Mouse (Mus musculus) frontal cortex, adult (tissue): ENCODE measurements around the gene Rab17.

Experiments
- ATAC-seq: cut with Nextera tagmentation; 2 replicates; pipeline ENCODE4 v1.9.2; 2017; ENCODE audit warnings: mild to moderate bottlenecking, moderate library complexity, mixed read lengths; ENCODE audit not compliant: low TSS enrichment

Gene Rab17

GRCm38 (mm10) chr1:90969347-90969784, at the start of gene Rab17:
Gene Rab17 (minus strand): TSS chr1:90969661.
- ATAC-seq: no peak

GRCm38 (mm10) chr1:91017111-91017758, 47.8 kb upstream of the Rab17 start:
- peak; percentile 73 for ATAC-seq

- ATAC-seq: no peak
Observed at GRCm38 (mm10) chr1:91015571-91015970, 46.1 kb upstream of the Rab17 start.

GRCm38 (mm10) chr1:91013803-91014202, 44.3 kb upstream of the Rab17 start:
- no peak for ATAC-seq

DNA sequence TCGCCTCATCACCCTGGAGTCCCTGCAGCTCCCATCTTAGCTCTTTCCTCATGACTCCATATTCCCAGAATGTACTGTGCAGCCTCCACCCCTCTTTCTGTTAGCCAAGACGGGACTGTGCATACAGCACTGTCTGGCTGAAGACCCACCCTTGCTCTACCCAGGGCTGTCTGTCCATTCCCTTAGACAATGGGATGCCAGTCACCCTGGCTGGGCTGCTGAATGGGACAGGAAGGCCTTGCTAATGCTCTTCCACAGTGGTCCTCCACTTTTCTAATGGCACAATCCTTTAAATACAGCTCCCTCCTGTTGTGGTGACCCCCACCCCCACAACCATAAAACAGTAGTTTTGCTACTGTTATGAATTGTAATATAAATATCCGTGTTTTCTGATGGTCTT, 41.9 kb upstream of the Rab17 start:
- ATAC-seq: no peak

DNA sequence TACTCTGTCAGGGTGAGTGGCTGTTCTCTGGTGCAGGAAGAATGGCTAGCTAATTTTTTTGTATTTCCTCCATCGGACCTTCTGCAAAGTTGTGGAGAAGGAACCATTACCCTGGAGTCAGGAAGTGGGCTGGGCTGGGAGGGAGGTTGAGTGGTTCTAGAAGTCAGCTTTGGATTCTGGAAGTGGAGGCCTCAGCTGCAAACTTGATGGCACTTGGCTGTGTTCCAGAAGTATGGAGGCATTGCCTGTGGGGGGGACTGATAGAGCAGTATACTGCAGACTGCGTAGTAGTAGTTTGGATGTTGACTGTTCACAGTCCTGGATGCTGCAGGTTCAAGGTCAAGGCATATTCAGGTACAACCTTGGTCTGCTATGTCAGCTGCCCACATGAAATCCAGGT, 41.3 kb upstream of the Rab17 start:
- ATAC-seq: no peak

GRCm38 (mm10) chr1:91010216-91010615, 40.8 kb upstream of the Rab17 start:
- ATAC-seq: no peak

- ATAC-seq: no peak
Observed at GRCm38 (mm10) chr1:91009266-91009665, 39.8 kb upstream of the Rab17 start.

- ATAC-seq: no peak
Observed at GRCm38 (mm10) chr1:91008746-91009145, 39.3 kb upstream of the Rab17 start.

GRCm38 (mm10) chr1:91008147-91008682, 38.8 kb upstream of the Rab17 start:
- ATAC-seq: no peak

DNA sequence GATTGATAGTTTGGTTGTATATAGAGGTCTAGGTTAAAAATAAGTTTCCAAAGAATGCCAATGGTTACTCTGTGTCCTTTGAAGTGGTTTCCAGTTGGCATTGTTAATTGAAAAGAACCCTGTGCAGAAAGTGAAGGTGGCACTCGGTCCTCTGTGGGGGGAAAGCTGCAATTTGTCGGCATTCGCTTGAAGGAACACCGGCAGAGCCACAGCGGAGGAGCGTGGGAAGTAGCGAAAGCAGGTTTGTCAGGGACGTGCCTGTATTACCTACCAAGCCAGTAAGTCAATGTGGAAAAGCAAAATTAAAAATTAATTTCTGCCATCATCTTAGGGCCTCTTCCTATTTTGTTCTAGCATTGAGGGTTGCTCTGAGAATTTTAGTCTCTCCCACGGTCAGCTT, 37.2 kb upstream of the Rab17 start:
- ATAC-seq: no peak

DNA sequence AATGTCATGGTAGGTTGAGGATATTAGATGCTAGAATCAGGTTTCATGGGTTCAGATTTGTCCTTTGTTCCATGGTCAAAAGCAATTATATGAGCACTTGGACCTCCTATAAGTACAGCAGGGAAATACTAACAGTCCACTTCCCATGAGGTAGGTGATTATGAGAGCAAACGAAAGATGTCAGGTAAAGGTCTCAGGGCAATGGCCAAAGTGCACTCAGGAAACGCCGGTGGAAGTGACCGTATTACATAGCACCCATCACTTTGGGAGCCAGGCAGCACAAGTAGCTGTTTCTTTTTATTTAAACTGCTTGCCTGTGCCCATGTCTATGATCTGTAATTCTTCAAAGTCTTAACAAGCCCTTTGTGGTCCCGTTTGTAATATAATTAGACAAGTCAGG, 36.6 kb upstream of the Rab17 start:
- no peak for ATAC-seq

GRCm38 (mm10) chr1:91003522-91004253, 34.2 kb upstream of the Rab17 start:
- ATAC-seq: no peak

- no peak for ATAC-seq
Observed at GRCm38 (mm10) chr1:91002641-91003040, 33.2 kb upstream of the Rab17 start.

DNA sequence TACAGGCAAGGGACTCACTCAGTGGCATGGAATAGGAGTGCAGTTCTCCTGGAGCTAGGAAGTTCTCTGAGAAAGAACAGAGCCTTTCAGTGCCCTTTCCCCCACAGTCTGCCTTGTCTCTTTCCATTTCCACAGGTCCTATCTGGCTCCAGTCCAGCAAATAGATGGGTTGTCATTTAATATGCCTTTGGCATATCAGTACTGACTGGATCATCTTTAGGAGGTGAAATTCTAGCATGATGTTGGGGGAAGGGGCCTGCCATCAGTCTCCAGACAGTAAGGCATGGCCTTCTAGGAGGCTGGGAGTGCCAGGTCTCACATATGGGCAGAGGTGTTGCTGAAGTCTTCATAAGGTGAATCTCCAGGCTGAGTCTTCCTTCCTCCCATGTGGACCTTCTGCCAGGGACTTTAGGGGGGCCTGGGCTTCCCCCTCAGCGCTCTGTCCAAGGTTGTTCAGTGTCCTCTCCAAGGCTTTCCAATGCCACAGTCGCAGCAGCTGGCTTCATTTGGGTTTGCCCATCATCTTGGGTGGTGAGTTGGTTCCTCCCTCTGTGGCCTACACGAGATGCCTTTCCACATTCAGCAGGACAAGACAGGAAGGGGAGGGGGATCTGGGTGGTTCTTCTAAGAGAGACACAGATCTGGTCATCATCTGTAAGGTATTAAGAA, 32.5 kb upstream of the Rab17 start:
- no peak for ATAC-seq

DNA sequence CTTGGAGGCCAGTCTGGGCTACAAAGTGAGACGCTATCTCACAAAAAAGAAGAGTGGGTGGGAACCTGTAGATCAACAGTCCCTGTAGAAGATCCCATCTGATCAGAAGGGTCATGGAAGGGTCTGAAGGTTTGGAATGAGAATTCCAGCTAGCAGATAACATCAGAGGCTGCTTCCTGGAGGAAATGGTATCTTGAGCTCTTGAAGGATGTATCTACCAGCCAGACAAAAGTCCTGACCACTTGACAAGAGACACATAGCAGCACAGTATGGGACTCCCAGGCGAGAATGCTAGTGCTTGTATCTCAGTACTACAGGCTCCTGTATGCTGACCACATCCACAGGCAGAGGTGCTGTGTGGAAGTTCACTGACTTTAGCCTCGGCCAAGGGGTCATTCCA, 31.6 kb upstream of the Rab17 start:
- ATAC-seq: no peak

- no peak for ATAC-seq
Observed at GRCm38 (mm10) chr1:90999911-91000601, 30.6 kb upstream of the Rab17 start.

GRCm38 (mm10) chr1:90998891-90999611, 29.6 kb upstream of the Rab17 start:
- ATAC-seq: no peak; the same call in 1 of the 2 replicates

GRCm38 (mm10) chr1:90998268-90998890, 28.9 kb upstream of the Rab17 start, which contains the start of gene Lrrfip1:
Gene Lrrfip1 (plus strand): TSS chr1:90998737.
- peak; percentile 91 for ATAC-seq

- ATAC-seq: no peak
Observed at GRCm38 (mm10) chr1:90997641-90998040, 28.2 kb upstream of the Rab17 start.

GRCm38 (mm10) chr1:90997136-90997535, 27.7 kb upstream of the Rab17 start:
- ATAC-seq: no peak
